Mouse (Mus musculus) T-helper 17 cell (primary cell): Measurements from ENCODE around the gene Olfr510.
"Not testable (repeated sequence)": the region's sequence is repeated elsewhere in the genome, so short reads cannot be mapped to it uniquely, and the experiment has no call there.

Source experiments
- in situ Hi-C, 2 experiments: fragments of 300-600 bp; cut with MboI, MseI; formaldehyde crosslinking; loops; 1 replicate in 1 of 2; 2 replicates in 1 of 2; pipeline ENCODE4 v1.15.1; 2025; ENCODE audit warnings: high pct_unique_total_duplicates in 2 of 2

The Olfr510 gene

GRCm38 (mm10) chr7:108666118-108666517 lies at the start of gene Olfr510:
Gene Olfr510 (plus strand): TSS chr7:108666418.
- in situ Hi-C loops = no loop called here

- in situ Hi-C loops = not testable (repeated sequence)
Measured at GRCm38 (mm10) chr7:108616781-108617180, 49.4 kb upstream of the Olfr510 start.

- in situ Hi-C loops = no loop called here
Measured at GRCm38 (mm10) chr7:108621514-108621913, 44.7 kb upstream of the Olfr510 start, which contains the start of gene Olfr507. Gene Olfr507 (plus strand): TSS chr7:108621814.

GRCm38 (mm10) chr7:108629694-108630093 lies 36.5 kb upstream of the Olfr510 start, which contains the start of gene Olfr508:
Gene Olfr508 (plus strand): TSS chr7:108629994.
- in situ Hi-C loops = no loop called here

- in situ Hi-C loops = no loop called here
Measured at GRCm38 (mm10) chr7:108651806-108652205, 14.4 kb upstream of the Olfr510 start, which contains the start of gene Olfr509. Gene Olfr509 (minus strand): TSS chr7:108651906.

GRCm38 (mm10) chr7:108662419-108662818 lies 3.8 kb upstream of the Olfr510 start:
- in situ Hi-C loops = no loop called here

- in situ Hi-C loops = no loop called here
Measured at GRCm38 (mm10) chr7:108671058-108671457, 4.8 kb downstream of the Olfr510 start.

- in situ Hi-C loops = no loop called here
Measured at GRCm38 (mm10) chr7:108678886-108679285, 12.7 kb downstream of the Olfr510 start.

GRCm38 (mm10) chr7:108713020-108713419 lies 46.8 kb downstream of the Olfr510 start, which contains the start of gene Olfr512:
Gene Olfr512 (plus strand): TSS chr7:108713320.
- in situ Hi-C loops = no loop called here
